Mouse (Mus musculus) cortical plate, adult 2 months (tissue): ENCODE data around the gene Olfr938. TPM values are rescaled to one million over a fixed set of nuclear protein-coding genes. Genes with fewer than 3 reads are reported as not detected.

Experiments
- H3K27ac ChIP-seq: fragments of 200-500 bp; 2 replicates; pipeline ENCODE4 v1.5.1; 2012; ENCODE audit warnings: low read length, control low read depth, inconsistent platforms; ENCODE audit not compliant: insufficient read depth
- H3K4me1 ChIP-seq: fragments of 200-500 bp; 2 replicates; pipeline ENCODE4 v1.6.1; 2011; ENCODE audit warnings: low read length; ENCODE audit not compliant: control insufficient read depth, insufficient read depth
- H3K4me3 ChIP-seq: fragments of 200-500 bp; 2 replicates; pipeline ENCODE4 v1.5.1; 2011; ENCODE audit warnings: mild to moderate bottlenecking, low read length, control low read depth; ENCODE audit not compliant: insufficient read depth
- CTCF ChIP-seq: fragments of 200-500 bp; IDR thresholded peaks from 2 replicates; pipeline ENCODE4 v1.5.1; 2011; ENCODE audit warnings: mild to moderate bottlenecking, control low read depth, low read length; ENCODE audit not compliant: insufficient read depth; ENCODE audit errors: extremely low read depth
- POLR2A ChIP-seq: fragments of 200-500 bp; IDR thresholded peaks from 2 replicates; pipeline ENCODE4 v1.6.1; 2011; ENCODE audit warnings: mild to moderate bottlenecking, low read length, control low read depth; ENCODE audit not compliant: insufficient read depth; ENCODE audit errors: extremely low read depth
- polyA plus RNA-seq: library from polyadenylated mRNA; depleted of rRNA; stranded (reverse); fragments of >200 nt; gene quantifications from 2 replicates; pipeline ENCODE4 v1.2.3, GENCODE M21; 2012; rRNA removed

The Olfr938 gene
- not detected in 2 replicates for polyA plus RNA-seq

DNA sequence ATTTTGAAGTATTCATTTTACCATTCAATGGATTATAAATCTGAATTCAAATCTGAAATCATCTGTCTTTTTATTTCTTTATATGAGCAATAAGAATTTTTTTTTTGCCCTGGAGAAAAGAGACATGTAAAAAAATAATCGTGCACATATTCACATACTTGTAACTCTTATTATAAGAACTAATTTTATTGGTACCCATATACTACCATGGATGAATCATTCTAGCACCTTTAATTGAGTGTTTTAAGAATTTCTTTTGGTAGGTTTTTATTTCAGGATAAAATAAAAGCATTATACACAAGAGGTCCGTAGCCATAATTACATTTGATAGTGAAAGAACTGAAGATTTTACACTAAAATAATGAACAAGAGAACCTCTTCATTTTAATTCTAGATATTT, at the start of gene Olfr938:
Olfr938 (minus strand) TSS at position 101 of the 400 bp plus-strand sequence.
- H3K4me3 ChIP-seq: no peak within 1 kb of the TSS
- no peaks in the 10 kb centered on the region for H3K4me1 ChIP-seq
- H3K27ac ChIP-seq: no peak within 1 kb of the TSS
- TF ChIP-seq POLR2A: no peak
- TF ChIP-seq CTCF: no peak

DNA sequence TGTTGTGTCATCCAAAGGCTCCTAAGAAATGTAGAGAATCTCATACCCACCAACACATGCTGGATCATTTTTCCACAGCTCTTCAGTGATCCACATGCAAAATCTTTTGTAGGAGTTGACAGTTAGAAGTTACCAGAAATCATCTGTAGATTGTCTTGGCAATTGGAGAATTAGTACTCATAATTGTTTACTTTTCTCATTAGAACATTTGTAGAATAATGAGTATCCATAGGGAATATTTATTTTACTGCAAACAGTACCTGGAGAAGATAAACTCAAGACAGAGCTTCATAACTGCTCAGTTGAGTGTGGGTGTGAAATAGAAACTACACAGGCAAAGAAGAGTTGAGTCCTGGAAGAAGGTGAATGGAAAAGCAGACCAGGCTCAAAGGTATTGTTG, 49.1 kb upstream of the Olfr938 start, which contains the start of gene Olfr27:
Olfr27 (plus strand) TSS at position 301 of the 400 bp plus-strand sequence.
- no peak for TF ChIP-seq CTCF
- TF ChIP-seq POLR2A: no peak
- H3K27ac ChIP-seq: no peak within 1 kb of the TSS
- no peak within 1 kb of the TSS for H3K4me3 ChIP-seq
- H3K4me1 ChIP-seq: no peaks in the 10 kb centered on the region

DNA sequence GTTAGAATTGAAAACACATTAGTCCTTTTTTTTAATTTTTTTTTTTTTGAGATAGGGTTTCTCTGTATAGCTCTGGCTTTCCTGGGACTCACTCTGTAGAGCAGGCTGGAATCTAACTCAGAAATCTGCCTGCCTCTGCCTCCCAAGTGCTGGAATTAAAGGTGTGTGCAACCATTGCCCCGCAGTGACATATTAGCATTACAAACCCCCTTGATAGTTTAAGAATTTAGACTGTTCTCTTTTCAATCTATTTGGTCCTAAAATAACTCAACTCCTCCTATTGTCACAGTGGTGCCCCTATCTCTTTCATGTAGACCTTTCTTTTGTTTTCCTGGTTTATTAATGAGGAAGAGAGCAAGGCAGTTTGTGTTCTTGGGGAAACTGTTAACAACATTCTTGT, 48.6 kb upstream of the Olfr938 start:
- no peak overlapping the region for H3K4me3 ChIP-seq
- H3K4me1 ChIP-seq: no peaks in the 10 kb centered on the region
- no peak for TF ChIP-seq CTCF
- TF ChIP-seq POLR2A: no peak
- no peak overlapping the region for H3K27ac ChIP-seq

DNA sequence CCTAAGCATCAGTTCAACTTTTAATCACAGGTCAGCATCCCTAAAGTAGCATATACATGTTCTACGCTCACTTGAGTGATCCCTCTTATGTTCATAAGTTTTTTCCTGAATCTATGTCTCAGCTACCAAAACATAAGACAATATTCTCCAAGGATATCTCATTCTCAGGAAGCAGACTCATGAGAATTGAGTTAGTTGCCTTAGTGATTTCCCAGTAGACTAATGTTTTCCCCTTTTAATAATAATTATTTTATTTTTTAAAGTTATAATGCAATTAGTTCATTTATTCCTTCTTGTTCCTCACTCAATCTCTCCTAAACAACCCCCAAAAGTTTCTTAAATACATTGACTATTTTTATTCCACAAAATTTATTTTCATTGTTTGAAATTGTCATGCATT, 13.8 kb downstream of the Olfr938 start, which contains the start of gene Olfr937:
Olfr937 (minus strand) TSS at position 101 of the 400 bp plus-strand sequence.
- TF ChIP-seq CTCF: no peak
- no peak for TF ChIP-seq POLR2A
- Histone ChIP-seq H3K4me1 (no peaks in the 10 kb centered on the region), H3K4me3 (no peak within 1 kb of the TSS), H3K27ac (no peak within 1 kb of the TSS)

Other genes starting within 250 kb of the Olfr938 start
- gene Olfr924, start 234.4 kb downstream of the Olfr938 start, polyA plus RNA-seq: not detected in 2 replicates
- not detected in 2 replicates for gene Olfr26, start 223.8 kb downstream of the Olfr938 start, polyA plus RNA-seq
- gene Olfr926, start 201.8 kb downstream of the Olfr938 start, polyA plus RNA-seq: not detected in 2 replicates
- gene Olfr930, start 149.1 kb downstream of the Olfr938 start, polyA plus RNA-seq: not detected in 2 replicates
- not detected in 2 replicates for gene Olfr933, start 106.6 kb downstream of the Olfr938 start, polyA plus RNA-seq
- not detected in 2 replicates for gene Olfr934, start 90.6 kb downstream of the Olfr938 start, polyA plus RNA-seq
- gene Olfr935, start 79.2 kb downstream of the Olfr938 start, polyA plus RNA-seq: not detected in 2 replicates
- gene Olfr146, start 55.5 kb downstream of the Olfr938 start, polyA plus RNA-seq: not detected in 2 replicates
- not detected in 2 replicates for gene Olfr937, start 13.9 kb downstream of the Olfr938 start, polyA plus RNA-seq
- gene Olfr27, start 49.2 kb upstream of the Olfr938 start, polyA plus RNA-seq: not detected in 2 replicates
- gene Olfr943, start 87.4 kb upstream of the Olfr938 start, polyA plus RNA-seq: not detected in 2 replicates
- not detected in 2 replicates for gene Olfr944, start 123.0 kb upstream of the Olfr938 start, polyA plus RNA-seq
- not detected in 2 replicates for gene Olfr1537, start 171.1 kb upstream of the Olfr938 start, polyA plus RNA-seq
- not detected in 2 replicates for gene Olfr945, start 197.9 kb upstream of the Olfr938 start, polyA plus RNA-seq
- not detected in 2 replicates for gene Olfr948, start 247.2 kb upstream of the Olfr938 start, polyA plus RNA-seq